11 mouse cellular contexts compared by ENCODE assay signal in genomic region chr4:106985289-106985688, GRCm38 (mm10).
A peak's percentile ranks its signal among the peaks of the same experiment; 100 is the strongest.
DNase-seq lines count a peak whose midpoint lies in the region; ATAC-seq and TF ChIP-seq lines count a peak whose summit lies in the region.
"Had no signal": no experiment of that assay in that cellular context is flagged by ENCODE, and none has a peak within 500 bp of the region (broad histone marks: within the 10 kb centered on the region; RNA-seq: fewer than 3 reads in every experiment).

No protein-coding gene starts in this region.

- no peak overlapping the region for H3K4me2 ChIP-seq in liver, embryonic 12.5 days
- peak overlapping the region; percentile 10; the same call in 1 of the 2 replicates for H3K4me2 ChIP-seq in forebrain, embryonic 13.5 days
- H3K4me2 ChIP-seq in intestine, embryonic 15.5 days (replicated peaks), result no peak overlapping the region
- H3K4me2 ChIP-seq: liver, embryonic 15.5 days had no signal

- no peak for TF ChIP-seq POLR2A in liver, adult 2 months (IDR thresholded peaks at IDR 0.05; ENCODE audit: extremely low read depth, insufficient read depth, low read length)

- H3K36me3 ChIP-seq in liver, adult 2 months (ENCODE audit: control insufficient read depth, insufficient read depth, low read length), result no peaks in the 10 kb centered on the region
- H3K36me3 ChIP-seq in liver, embryonic 12.5 days, result peaks cover 16% of the 10 kb centered on the region
- peaks cover 3% of the 10 kb centered on the region; the same call in 1 of the 2 replicates for H3K36me3 ChIP-seq in forebrain, embryonic 13.5 days (ENCODE audit: poor library complexity, severe bottlenecking)
- H3K36me3 ChIP-seq in intestine, embryonic 15.5 days, result no peaks in the 10 kb centered on the region

- no peak for TF ChIP-seq CTCF in liver, adult 2 months (IDR thresholded peaks at IDR 0.05; ENCODE audit: low read depth, low read length)

- peak overlapping the region; percentile 75 for H3K27ac ChIP-seq in liver, adult 2 months (replicated peaks; ENCODE audit: insufficient read depth, low read depth, low read length)
- H3K27ac ChIP-seq in liver, embryonic 12.5 days, result no peak overlapping the region
- H3K27ac ChIP-seq in forebrain, embryonic 13.5 days, result peak overlapping the region; percentile 76
- peak overlapping the region; percentile 78; the same call in 1 of the 2 replicates for H3K27ac ChIP-seq in intestine, embryonic 15.5 days

- H3K4me3 ChIP-seq in liver, adult 2 months (ENCODE audit: insufficient read depth, low read depth, low read length), result no peak overlapping the region
- no peak overlapping the region for H3K4me3 ChIP-seq in liver, embryonic 12.5 days
- H3K4me3 ChIP-seq in forebrain, embryonic 13.5 days, result no peak overlapping the region
- no peak overlapping the region for H3K4me3 ChIP-seq in intestine, embryonic 15.5 days (replicated peaks)
- H3K4me3 ChIP-seq: liver, embryonic 15.5 days had no signal

- no peak overlapping the region for H3K9ac ChIP-seq in liver, adult 2 months (ENCODE audit: low read depth, low read length)
- no peak overlapping the region for H3K9ac ChIP-seq in liver, embryonic 12.5 days
- H3K9ac ChIP-seq in forebrain, embryonic 13.5 days, result no peak overlapping the region
- H3K9ac ChIP-seq in intestine, embryonic 15.5 days, result no peak overlapping the region
- H3K9ac ChIP-seq: liver, embryonic 15.5 days had no signal

- H3K9me3 ChIP-seq in liver, embryonic 12.5 days (replicated peaks), result no peaks in the 10 kb centered on the region
- no peaks in the 10 kb centered on the region for H3K9me3 ChIP-seq in forebrain, embryonic 13.5 days (replicated peaks)
- H3K9me3 ChIP-seq in intestine, embryonic 15.5 days, result no peaks in the 10 kb centered on the region
- H3K9me3 ChIP-seq: liver, embryonic 15.5 days had no signal

- no peak for ATAC-seq in liver, embryonic 12.5 days
- ATAC-seq in forebrain, embryonic 13.5 days, result 0 out of 2 replicates have a peak, but pooled peaks have one; percentile 17
- no peak for ATAC-seq in intestine, embryonic 15.5 days

- WGBS in liver, adult 2 months, result 95% methylated on average over 4 of the region's 4 CpGs
- WGBS in liver, embryonic 12.5 days (ENCODE audit: insufficient replicate concordance), result 83% methylated on average over 4 of the region's 4 CpGs
- WGBS in forebrain, embryonic 13.5 days, result 51% methylated on average over 4 of the region's 4 CpGs
- WGBS in intestine, embryonic 15.5 days, result 78% methylated on average over 4 of the region's 4 CpGs

- peaks cover 63% of the 10 kb centered on the region for H3K4me1 ChIP-seq in liver, adult 2 months (ENCODE audit: control insufficient read depth, insufficient read depth, low read length)
- peaks cover 94% of the 10 kb centered on the region for H3K4me1 ChIP-seq in liver, embryonic 12.5 days
- H3K4me1 ChIP-seq in forebrain, embryonic 13.5 days, result peaks cover 97% of the 10 kb centered on the region
- H3K4me1 ChIP-seq in intestine, embryonic 15.5 days (replicated peaks), result peaks cover 56% of the 10 kb centered on the region

- no peak for DNase-seq in liver, adult 2 months (ENCODE audit: extremely low read depth, low read depth, low spot score)
- DNase-seq in retina, postnatal 1 day, result peak; percentile 55
- no peak for DNase-seq in B cell, adult 2 months
- no peak for DNase-seq in left cerebral cortex, adult 11 months (ENCODE audit: low spot score)
- no peak for DNase-seq in cerebellum, postnatal 10 days
- DNase-seq: heart, adult 18-20 months had no signal

- H3K27me3 ChIP-seq in liver, adult 2 months (ENCODE audit: control insufficient read depth, insufficient read depth, low read length), result no peaks in the 10 kb centered on the region
- no peaks in the 10 kb centered on the region for H3K27me3 ChIP-seq in liver, embryonic 12.5 days (replicated peaks)
- H3K27me3 ChIP-seq in forebrain, embryonic 13.5 days, result no peaks in the 10 kb centered on the region
- no peaks in the 10 kb centered on the region for H3K27me3 ChIP-seq in intestine, embryonic 15.5 days (replicated peaks)
- H3K27me3 ChIP-seq: CH12.LX; liver, embryonic 15.5 days had no signal

- peaks cover 18% of the 10 kb centered on the region; the same call in 1 of the 2 replicates for H3K79me2 ChIP-seq in liver, adult 2 months (ENCODE audit: control insufficient read depth, insufficient read depth, low read length)
